Mouse (Mus musculus) liver, embryonic 15.5 days (tissue): ENCODE measurements around the gene Bcas2. TPM values are rescaled to one million over a fixed set of nuclear protein-coding genes. Genes with fewer than 3 reads are reported as not detected.
"Not testable (repeated sequence)": the region's sequence is repeated elsewhere in the genome, so short reads cannot be mapped to it uniquely, and the experiment has no call there.

Source experiments
- ATAC-seq: fragments of 200-750 bp; cut with Nextera tagmentation; 2 replicates; pipeline ENCODE4 v1.8.0; 2017; ENCODE audit warnings: moderate number of reproducible peaks, mild to moderate bottlenecking, moderate library complexity; ENCODE audit not compliant: insufficient read depth
- H3K27ac ChIP-seq: fragments of 300-500 bp; sonication (generic); replicated peaks from 2 replicates; pipeline ENCODE4 v1.5.1; 2015; ENCODE audit warnings: mild to moderate bottlenecking, inconsistent platforms
- H3K27me3 ChIP-seq: fragments of 300-500 bp; sonication (generic); 2 replicates; pipeline ENCODE4 v1.6.1; 2015; ENCODE audit warnings: mild to moderate bottlenecking, inconsistent platforms
- H3K36me3 ChIP-seq: fragments of 300-500 bp; sonication (generic); replicated peaks from 2 replicates; pipeline ENCODE4 v1.6.1; 2015; ENCODE audit warnings: moderate library complexity, mild to moderate bottlenecking, inconsistent platforms
- H3K4me1 ChIP-seq: fragments of 300-500 bp; sonication (generic); replicated peaks from 2 replicates; pipeline ENCODE4 v1.6.1; 2015; ENCODE audit warnings: inconsistent platforms
- H3K4me2 ChIP-seq: fragments of 300-500 bp; sonication (generic); 2 replicates; pipeline ENCODE4 v1.6.1; 2015; ENCODE audit warnings: moderate library complexity, mild to moderate bottlenecking, inconsistent platforms
- H3K4me3 ChIP-seq: fragments of 300-500 bp; sonication (generic); replicated peaks from 2 replicates; pipeline ENCODE4 v1.5.1; 2015; ENCODE audit warnings: mild to moderate bottlenecking, inconsistent platforms
- H3K9ac ChIP-seq: fragments of 300-500 bp; sonication (generic); 2 replicates; pipeline ENCODE4 v1.6.1; 2015; ENCODE audit warnings: moderate library complexity, mild to moderate bottlenecking, inconsistent platforms
- H3K9me3 ChIP-seq: fragments of 300-500 bp; sonication (generic); replicated peaks from 2 replicates; pipeline ENCODE4 v1.6.1; 2016; ENCODE audit warnings: inconsistent platforms
- WGBS: fragments of 180-500 bp; shearing (Covaris S2); methylation state at CpG from one replicate; pipeline ENCODE4 v1.1.7; 2015; ENCODE audit warnings: mixed read lengths; ENCODE audit not compliant: insufficient replicate concordance; 5-methylcytosine and 5-hydroxymethylcytosine counted together
- polyA plus RNA-seq: library from polyadenylated mRNA; unstranded; fragments of >200 nt; fragmentation: Nextera tagmentation; extraction: Ambion mirVana; gene quantifications from 2 replicates; pipeline ENCODE4 v1.2.1, GENCODE M21; 2015

Bcas2 gene
- polyA plus RNA-seq, 1 experiment from 2014 or later, result 140 TPM

- H3K9me3 ChIP-seq, result no peaks in the 10 kb centered on the region
- ATAC-seq, result no peak
- H3K4me3 ChIP-seq, result no peak overlapping the region
- H3K27ac ChIP-seq, result peak overlapping the region; percentile 78
- H3K27me3 ChIP-seq, result no peaks in the 10 kb centered on the region
- peaks cover 59% of the 10 kb centered on the region for H3K36me3 ChIP-seq
- peak overlapping the region; percentile 66 for H3K4me2 ChIP-seq
- H3K4me1 ChIP-seq, result peaks cover 40% of the 10 kb centered on the region
- H3K9ac ChIP-seq, result no peak overlapping the region
- 27% methylated on average over 8 of the region's 8 CpGs for WGBS
Measured at GRCm38 (mm10) chr3:103139047-103139446, 32.4 kb upstream of the Bcas2 start.

- peaks cover 40% of the 10 kb centered on the region for H3K4me1 ChIP-seq
- peak; percentile 83 for ATAC-seq
- H3K4me3 ChIP-seq, result peak overlapping the region; percentile 37
- H3K9ac ChIP-seq, result peak overlapping the region; percentile 37
- WGBS, result 15% methylated on average over 11 of the region's 11 CpGs
- H3K36me3 ChIP-seq, result peaks cover 60% of the 10 kb centered on the region
- peak overlapping the region; percentile 66 for H3K4me2 ChIP-seq
- H3K27ac ChIP-seq, result peak overlapping the region; percentile 78
- H3K27me3 ChIP-seq, H3K9me3 ChIP-seq: not testable (repeated sequence)
Measured at GRCm38 (mm10) chr3:103140095-103140838, 31.2 kb upstream of the Bcas2 start.

DNA sequence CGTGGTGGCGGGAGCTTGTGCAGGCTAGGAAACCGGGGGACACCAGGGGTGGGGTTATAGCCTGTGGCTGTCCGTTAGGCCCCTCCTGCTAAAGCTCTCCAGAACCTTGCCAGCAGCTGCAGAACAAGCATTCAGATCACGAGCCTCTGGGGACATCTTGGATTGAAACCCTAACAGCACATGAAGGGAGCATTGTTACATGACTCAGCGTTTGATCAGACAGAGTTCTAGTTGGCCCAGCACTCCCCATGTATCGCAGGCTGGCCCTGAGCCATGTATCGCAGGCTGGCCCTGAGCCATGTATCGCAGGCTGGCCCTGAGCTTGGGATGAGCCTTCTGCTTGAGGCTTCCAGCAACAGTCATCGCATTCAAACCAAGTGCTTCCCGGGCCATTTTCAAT, 30.2 kb upstream of the Bcas2 start:
- Histone ChIP-seq H3K27me3 (no peaks in the 10 kb centered on the region), H3K36me3 (peaks cover 66% of the 10 kb centered on the region), H3K4me2 (peak overlapping the region; percentile 1; the same call in 1 of the 2 replicates), H3K9me3 (no peaks in the 10 kb centered on the region), H3K4me3 (no peak overlapping the region), H3K27ac (peak overlapping the region; percentile 78; the same call in 1 of the 2 replicates), H3K9ac (no peak overlapping the region), H3K4me1 (peaks cover 40% of the 10 kb centered on the region)
- 83% methylated on average over 11 of the region's 11 CpGs for WGBS
- ATAC-seq, result peak; percentile 30; the same call in 1 of the 2 replicates

DNA sequence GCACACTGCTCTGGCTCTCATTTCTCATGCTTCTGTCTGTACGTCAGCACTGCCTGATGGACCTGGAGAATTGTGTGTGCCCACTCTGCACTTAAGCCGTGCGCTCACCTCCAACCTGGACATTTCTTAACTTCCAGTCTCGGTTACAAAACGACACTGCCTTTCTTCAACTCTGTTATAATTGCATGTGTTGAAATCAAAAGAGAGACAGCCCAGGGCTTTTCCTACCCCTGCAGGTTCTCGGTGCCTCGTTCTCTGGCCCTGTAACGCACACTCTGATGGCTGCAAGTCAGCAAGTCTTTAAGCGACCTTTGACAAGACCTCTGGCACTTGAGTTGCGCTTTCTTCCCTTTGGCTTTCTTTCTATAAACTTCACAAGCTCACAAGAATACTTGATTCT, 29.1 kb upstream of the Bcas2 start:
- Histone ChIP-seq H3K4me1 (peaks cover 40% of the 10 kb centered on the region), H3K9ac (no peak overlapping the region), H3K9me3 (no peaks in the 10 kb centered on the region), H3K27me3 (no peaks in the 10 kb centered on the region), H3K36me3 (peaks cover 67% of the 10 kb centered on the region), H3K4me3 (no peak overlapping the region), H3K4me2 (no peak overlapping the region), H3K27ac (no peak overlapping the region)
- WGBS, result 84% methylated on average over 10 of the region's 10 CpGs
- no peak for ATAC-seq

DNA sequence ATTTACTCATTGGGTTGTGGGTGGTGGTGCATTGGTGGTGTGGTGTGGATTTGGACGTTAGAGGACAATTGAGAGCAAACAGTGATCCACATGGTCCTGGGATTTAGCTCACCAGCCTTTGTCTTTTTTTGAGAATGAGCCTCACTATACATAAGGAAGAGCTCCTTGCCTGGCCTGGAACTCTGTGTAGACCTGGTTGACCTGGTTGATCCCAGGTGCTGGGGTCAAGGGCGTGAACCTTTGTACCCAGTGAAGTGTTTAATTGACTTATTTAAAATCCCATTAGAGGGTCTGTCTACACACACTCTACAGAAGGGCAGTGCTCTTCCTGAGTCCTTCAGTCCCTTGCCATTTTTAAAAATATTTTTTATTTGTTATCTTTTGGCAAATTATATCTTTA, 26.1 kb upstream of the Bcas2 start:
- WGBS, result 82% methylated on average over 2 of the region's 2 CpGs
- Histone ChIP-seq H3K9ac (no peak overlapping the region), H3K4me3 (no peak overlapping the region), H3K4me1 (peaks cover 15% of the 10 kb centered on the region), H3K9me3 (no peaks in the 10 kb centered on the region), H3K4me2 (no peak overlapping the region), H3K27me3 (no peaks in the 10 kb centered on the region), H3K36me3 (peaks cover 75% of the 10 kb centered on the region), H3K27ac (no peak overlapping the region)
- no peak for ATAC-seq

DNA sequence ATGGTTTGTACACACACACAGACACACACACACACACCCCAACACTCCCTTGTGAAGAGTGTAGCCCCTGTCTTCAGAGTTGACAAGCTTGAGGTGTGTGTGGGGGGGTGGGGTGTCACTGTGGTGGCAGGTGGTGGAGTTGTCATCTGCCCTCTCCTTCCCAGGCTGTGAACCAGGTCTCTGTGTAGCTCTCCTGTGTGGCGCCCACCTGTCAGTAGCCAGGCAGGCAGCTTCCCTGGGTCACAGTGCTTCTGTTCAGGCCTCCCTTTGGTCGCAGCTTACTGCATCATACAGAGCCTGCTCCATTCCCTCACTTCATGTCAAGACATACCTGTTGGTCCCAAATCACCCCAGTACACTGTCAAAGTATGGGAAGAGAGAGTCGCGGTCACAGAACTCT, 25.7 kb upstream of the Bcas2 start:
- Histone ChIP-seq H3K4me1 (peaks cover 12% of the 10 kb centered on the region), H3K9me3 (no peaks in the 10 kb centered on the region), H3K4me2 (no peak overlapping the region), H3K36me3 (peaks cover 80% of the 10 kb centered on the region), H3K27ac (no peak overlapping the region), H3K27me3 (no peaks in the 10 kb centered on the region), H3K9ac (no peak overlapping the region), H3K4me3 (no peak overlapping the region)
- no peak for ATAC-seq
- 74% methylated on average over 4 of the region's 4 CpGs for WGBS

GRCm38 (mm10) chr3:103146330-103147166, 24.9 kb upstream of the Bcas2 start:
- Histone ChIP-seq H3K27ac (no peak overlapping the region), H3K9me3 (no peaks in the 10 kb centered on the region), H3K27me3 (no peaks in the 10 kb centered on the region), H3K4me2 (no peak overlapping the region), H3K36me3 (peaks cover 80% of the 10 kb centered on the region), H3K4me3 (no peak overlapping the region), H3K4me1 (peaks cover 4% of the 10 kb centered on the region), H3K9ac (no peak overlapping the region)
- ATAC-seq, result no peak
- WGBS, result 84% methylated on average over 23 of the region's 23 CpGs

DNA sequence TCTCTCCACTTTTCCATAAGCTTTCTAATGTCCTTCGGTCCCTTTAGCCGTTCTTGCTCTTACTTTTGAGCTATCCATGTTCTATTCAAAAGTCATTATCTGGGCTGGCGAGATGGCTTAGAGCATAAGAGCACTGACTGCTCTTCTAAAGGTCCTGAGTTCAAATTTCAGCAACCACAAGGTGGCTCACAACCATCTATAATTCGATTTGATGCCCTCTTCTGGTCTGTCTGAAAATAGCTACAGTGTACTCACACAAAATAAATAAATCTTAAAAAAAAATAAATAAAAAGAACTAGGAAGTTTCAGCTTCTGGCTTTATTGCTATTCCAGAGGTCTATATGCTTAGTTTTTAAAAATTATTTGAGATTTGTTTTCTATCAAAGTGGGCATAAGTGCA, 23.7 kb upstream of the Bcas2 start:
- ATAC-seq, result no peak
- H3K4me2 ChIP-seq, result no peak overlapping the region
- no peak overlapping the region for H3K9ac ChIP-seq
- H3K27me3 ChIP-seq, result no peaks in the 10 kb centered on the region
- no peaks in the 10 kb centered on the region for H3K9me3 ChIP-seq
- no peak overlapping the region for H3K4me3 ChIP-seq
- no peak overlapping the region for H3K27ac ChIP-seq
- WGBS, result 72% methylated on average over 4 of the region's 4 CpGs
- peaks cover 79% of the 10 kb centered on the region for H3K36me3 ChIP-seq
- no peaks in the 10 kb centered on the region for H3K4me1 ChIP-seq

GRCm38 (mm10) chr3:103148941-103149340, 22.5 kb upstream of the Bcas2 start:
- WGBS, result 57% methylated on average over 10 of the region's 10 CpGs
- H3K36me3 ChIP-seq, result peaks cover 84% of the 10 kb centered on the region
- ATAC-seq, result no peak

DNA sequence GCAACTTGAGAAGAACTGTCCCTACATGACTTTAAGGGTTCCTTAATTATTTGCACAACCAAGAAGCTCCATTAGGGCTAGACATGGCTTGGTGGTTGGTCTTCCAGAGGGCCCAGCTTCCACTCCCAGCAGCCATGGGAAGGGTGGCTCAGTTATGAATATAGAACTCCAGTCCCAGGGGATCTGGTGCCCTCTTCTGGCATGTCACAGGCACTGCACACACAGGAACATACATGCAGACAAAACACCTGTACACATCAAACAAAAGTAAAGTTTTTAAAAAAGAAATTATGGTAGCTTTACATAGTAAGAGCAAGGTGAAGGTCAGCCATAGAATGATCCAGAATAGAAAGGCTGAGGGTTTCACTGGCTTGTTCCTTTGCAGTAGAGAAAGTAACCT, 17.7 kb upstream of the Bcas2 start:
- Histone ChIP-seq H3K27ac (no peak overlapping the region), H3K9me3 (no peaks in the 10 kb centered on the region), H3K4me2 (no peak overlapping the region), H3K4me3 (no peak overlapping the region), H3K27me3 (no peaks in the 10 kb centered on the region), H3K36me3 (peaks cover 94% of the 10 kb centered on the region), H3K4me1 (peaks cover 2% of the 10 kb centered on the region), H3K9ac (no peak overlapping the region)
- ATAC-seq, result no peak

More at GRCm38 (mm10) chr3:103148941-103149340, 22.5 kb upstream of the Bcas2 start:
- Histone ChIP-seq H3K4me1 (no peaks in the 10 kb centered on the region), H3K27me3 (no peaks in the 10 kb centered on the region), H3K9me3 (no peaks in the 10 kb centered on the region), H3K9ac (no peak overlapping the region), H3K4me3 (no peak overlapping the region), H3K4me2 (no peak overlapping the region), H3K27ac (no peak overlapping the region)

DNA sequence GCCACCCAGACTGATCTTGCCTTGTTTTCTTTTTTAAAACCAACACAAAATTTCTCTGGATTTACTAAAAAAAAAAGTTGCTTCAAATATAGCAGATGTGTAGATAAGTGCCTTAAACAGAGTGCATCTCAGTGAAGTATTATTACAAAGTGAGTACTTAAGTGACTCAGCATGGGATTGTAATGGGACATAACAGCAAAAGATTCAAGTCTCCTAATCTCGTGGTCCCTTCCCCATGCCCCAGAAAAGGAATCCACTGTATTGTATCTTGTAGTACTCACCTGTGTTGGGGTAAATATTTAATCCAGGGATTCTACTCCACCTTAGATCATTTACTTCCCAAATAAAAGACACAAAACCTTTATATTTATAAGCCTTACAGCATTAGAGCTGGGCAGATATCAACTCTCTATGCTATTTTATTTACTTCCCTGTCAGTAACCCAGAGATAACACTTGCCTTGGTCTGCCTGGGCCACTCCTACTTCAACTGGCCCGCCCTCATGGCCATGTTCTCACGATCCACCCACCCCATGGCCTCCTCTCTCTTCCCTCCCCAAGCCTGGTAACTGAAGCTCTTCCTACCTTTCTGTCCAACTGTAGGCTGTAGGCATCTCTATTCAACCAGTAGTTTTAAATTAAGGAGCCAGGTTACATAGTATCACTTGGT, 12.1 kb upstream of the Bcas2 start:
- H3K36me3 ChIP-seq, result peaks cover 84% of the 10 kb centered on the region
- ATAC-seq, result peak; percentile 93
- peak overlapping the region; percentile 73 for H3K27ac ChIP-seq
- no peaks in the 10 kb centered on the region for H3K27me3 ChIP-seq
- no peaks in the 10 kb centered on the region for H3K9me3 ChIP-seq
- WGBS, result 19% methylated on average over 3 of the region's 3 CpGs
- peak overlapping the region; percentile 33 for H3K4me2 ChIP-seq
- no peak overlapping the region for H3K4me3 ChIP-seq
- no peak overlapping the region for H3K9ac ChIP-seq
- peaks cover 19% of the 10 kb centered on the region for H3K4me1 ChIP-seq
